In genomic region chr4:111638948-111639708, GRCm38 (mm10) we compare ENCODE assay signal across 27 mouse cellular contexts.
DNase-seq lines count a peak whose midpoint lies in the region; ATAC-seq and TF ChIP-seq lines count a peak whose summit lies in the region.
"Had no signal": no experiment of that assay in that cellular context is flagged by ENCODE, and none has a peak within 500 bp of the region (broad histone marks: within the 10 kb centered on the region; RNA-seq: fewer than 3 reads in every experiment).

No protein-coding gene starts in this region.

- no peaks in the 10 kb centered on the region for H3K79me2 ChIP-seq in liver, adult 2 months (ENCODE audit: control insufficient read depth, insufficient read depth, low read length)

- TF ChIP-seq POLR2A in liver, adult 2 months (IDR thresholded peaks at IDR 0.05; ENCODE audit: extremely low read depth, insufficient read depth, low read length): no peak

- no peaks in the 10 kb centered on the region for H3K36me3 ChIP-seq in liver, adult 2 months (ENCODE audit: control insufficient read depth, insufficient read depth, low read length)
- no peaks in the 10 kb centered on the region for H3K36me3 ChIP-seq in liver, embryonic 12.5 days
- H3K36me3 ChIP-seq in neural tube, embryonic 14.5 days (ENCODE audit: control insufficient read depth, insufficient read depth, low read length): no peaks in the 10 kb centered on the region
- H3K36me3 ChIP-seq in neural tube, embryonic 15.5 days: no peaks in the 10 kb centered on the region
- H3K36me3 ChIP-seq: limb, embryonic 12.5 days; lung, embryonic 15.5 days; midbrain, embryonic 12.5 days; neural tube, embryonic 12.5 days had no signal

- no peaks in the 10 kb centered on the region; the same call in 1 of the 2 replicates for H3K27me3 ChIP-seq in liver, adult 2 months (ENCODE audit: control insufficient read depth, insufficient read depth, low read length)
- no peaks in the 10 kb centered on the region for H3K27me3 ChIP-seq in liver, embryonic 12.5 days (replicated peaks)
- H3K27me3 ChIP-seq in neural tube, embryonic 14.5 days (ENCODE audit: control insufficient read depth, insufficient read depth, low read length): no peaks in the 10 kb centered on the region
- no peaks in the 10 kb centered on the region for H3K27me3 ChIP-seq in neural tube, embryonic 15.5 days (replicated peaks)
- H3K27me3 ChIP-seq: CH12.LX; forebrain, embryonic 13.5 days; limb, embryonic 12.5 days; lung, embryonic 15.5 days; midbrain, embryonic 12.5 days; neural tube, embryonic 12.5 days had no signal

- H3K4me2 ChIP-seq in liver, embryonic 12.5 days: no peak overlapping the region
- H3K4me2 ChIP-seq in neural tube, embryonic 14.5 days (ENCODE audit: low read depth, low read length): no peak overlapping the region
- no peak overlapping the region for H3K4me2 ChIP-seq in neural tube, embryonic 15.5 days
- H3K4me2 ChIP-seq: forebrain, embryonic 13.5 days; limb, embryonic 12.5 days; lung, embryonic 15.5 days; midbrain, embryonic 12.5 days; neural tube, embryonic 12.5 days had no signal

- H3K9ac ChIP-seq in liver, adult 2 months (ENCODE audit: low read depth, low read length): no peak overlapping the region
- H3K9ac ChIP-seq in liver, embryonic 12.5 days: no peak overlapping the region
- no peak overlapping the region for H3K9ac ChIP-seq in neural tube, embryonic 14.5 days (replicated peaks; ENCODE audit: low read depth, low read length)
- H3K9ac ChIP-seq in neural tube, embryonic 15.5 days (replicated peaks): no peak overlapping the region
- H3K9ac ChIP-seq: forebrain, embryonic 13.5 days; limb, embryonic 12.5 days; liver, embryonic 14.5 days; lung, embryonic 15.5 days; midbrain, embryonic 12.5 days; neural tube, embryonic 12.5 days had no signal

- H3K9me3 ChIP-seq in liver, embryonic 12.5 days (replicated peaks): no peaks in the 10 kb centered on the region
- H3K9me3 ChIP-seq in neural tube, embryonic 14.5 days (ENCODE audit: control insufficient read depth, low read length): no peaks in the 10 kb centered on the region
- no peaks in the 10 kb centered on the region for H3K9me3 ChIP-seq in neural tube, embryonic 15.5 days (replicated peaks)
- H3K9me3 ChIP-seq: forebrain, embryonic 13.5 days; limb, embryonic 12.5 days; lung, embryonic 15.5 days; midbrain, embryonic 12.5 days; neural tube, embryonic 12.5 days had no signal

- no peak overlapping the region for H3K27ac ChIP-seq in liver, adult 2 months (replicated peaks; ENCODE audit: insufficient read depth, low read depth, low read length)
- H3K27ac ChIP-seq in liver, embryonic 12.5 days: no peak overlapping the region
- no peak overlapping the region for H3K27ac ChIP-seq in neural tube, embryonic 14.5 days (ENCODE audit: low read depth, low read length)
- no peak overlapping the region for H3K27ac ChIP-seq in neural tube, embryonic 15.5 days (replicated peaks)
- H3K27ac ChIP-seq: forebrain, embryonic 13.5 days; layer of hippocampus, adult 2 months; left cerebral cortex, adult 2 months; limb, embryonic 12.5 days; liver, embryonic 14.5 days; lung, embryonic 15.5 days; midbrain, embryonic 12.5 days; neural tube, embryonic 12.5 days had no signal

- no peak overlapping the region for H3K4me3 ChIP-seq in liver, adult 2 months (ENCODE audit: insufficient read depth, low read depth, low read length)
- H3K4me3 ChIP-seq in liver, embryonic 12.5 days: no peak overlapping the region
- H3K4me3 ChIP-seq in neural tube, embryonic 14.5 days (ENCODE audit: low read depth, low read length): no peak overlapping the region
- no peak overlapping the region for H3K4me3 ChIP-seq in neural tube, embryonic 15.5 days (replicated peaks)
- H3K4me3 ChIP-seq: forebrain, embryonic 13.5 days; layer of hippocampus, adult 2 months; left cerebral cortex, adult 2 months; limb, embryonic 12.5 days; lung, embryonic 15.5 days; midbrain, embryonic 12.5 days; myocyte; neural tube, embryonic 12.5 days had no signal

- intact Hi-C loops in heart, postnatal 25 days (cut with DNase I): no loop called here

- H3K4me1 ChIP-seq in liver, adult 2 months (ENCODE audit: control insufficient read depth, insufficient read depth, low read length): peaks cover 6% of the 10 kb centered on the region; the same call in 1 of the 2 replicates
- no peaks in the 10 kb centered on the region for H3K4me1 ChIP-seq in liver, embryonic 12.5 days
- H3K4me1 ChIP-seq in neural tube, embryonic 14.5 days (ENCODE audit: control insufficient read depth, insufficient read depth, low read length): no peaks in the 10 kb centered on the region
- no peaks in the 10 kb centered on the region for H3K4me1 ChIP-seq in neural tube, embryonic 15.5 days
- H3K4me1 ChIP-seq: limb, embryonic 12.5 days; lung, embryonic 15.5 days; neural tube, embryonic 12.5 days had no signal

- TF ChIP-seq CTCF in liver, adult 2 months (IDR thresholded peaks at IDR 0.05; ENCODE audit: low read depth, low read length): no peak

- 21% methylated on average over 5 of the region's 5 CpGs for WGBS in liver, adult 2 months
- WGBS in liver, embryonic 12.5 days (ENCODE audit: insufficient replicate concordance): 72% methylated on average over 5 of the region's 5 CpGs
- 81% methylated on average over 5 of the region's 5 CpGs for WGBS in neural tube, embryonic 14.5 days
- 85% methylated on average over 5 of the region's 5 CpGs for WGBS in neural tube, embryonic 15.5 days

- ATAC-seq in liver, embryonic 12.5 days: no peak
- peak; percentile 24; the same call in 1 of the 2 replicates for ATAC-seq in neural tube, embryonic 14.5 days (ENCODE audit: low read depth)
- ATAC-seq in neural tube, embryonic 15.5 days (ENCODE audit: low FRiP score): no peak; the same call in 1 of the 2 replicates
- ATAC-seq: activated CD4-positive, CD25-positive, alpha-beta regulatory T cell, adult 4 months; forebrain, embryonic 13.5 days had no signal

- DNase-seq in heart, adult 11 months: peak; percentile 72
- DNase-seq in heart, postnatal 25 days (ENCODE audit: low spot score): no peak
- DNase-seq in liver, adult 2 months (ENCODE audit: extremely low read depth, low read depth, low spot score): peak; percentile 84
- DNase-seq in cerebellum, postnatal 10 days: no peak
- DNase-seq: adrenal gland, postnatal 36 days; cerebellum, adult 2 months; cerebellum, postnatal 25 days; gastrocnemius, postnatal 10 days; heart, postnatal 14 days; kidney, adult 2 months; kidney, postnatal 36 days; right cerebral cortex, postnatal 14 days; thymus, postnatal 14 days had no signal

Comparison
In these comparisons a context has a peak if more than half of its experiments do, and no peak if none do; other contexts are left out.
1. DNase-seq: peak in heart, adult 11 months (single experiment) and liver, adult 2 months (single experiment); none in heart, postnatal 25 days (single experiment) and cerebellum, postnatal 10 days (0 of 2).